10 mouse cellular contexts compared by ENCODE assay signal in the genomic region with DNA sequence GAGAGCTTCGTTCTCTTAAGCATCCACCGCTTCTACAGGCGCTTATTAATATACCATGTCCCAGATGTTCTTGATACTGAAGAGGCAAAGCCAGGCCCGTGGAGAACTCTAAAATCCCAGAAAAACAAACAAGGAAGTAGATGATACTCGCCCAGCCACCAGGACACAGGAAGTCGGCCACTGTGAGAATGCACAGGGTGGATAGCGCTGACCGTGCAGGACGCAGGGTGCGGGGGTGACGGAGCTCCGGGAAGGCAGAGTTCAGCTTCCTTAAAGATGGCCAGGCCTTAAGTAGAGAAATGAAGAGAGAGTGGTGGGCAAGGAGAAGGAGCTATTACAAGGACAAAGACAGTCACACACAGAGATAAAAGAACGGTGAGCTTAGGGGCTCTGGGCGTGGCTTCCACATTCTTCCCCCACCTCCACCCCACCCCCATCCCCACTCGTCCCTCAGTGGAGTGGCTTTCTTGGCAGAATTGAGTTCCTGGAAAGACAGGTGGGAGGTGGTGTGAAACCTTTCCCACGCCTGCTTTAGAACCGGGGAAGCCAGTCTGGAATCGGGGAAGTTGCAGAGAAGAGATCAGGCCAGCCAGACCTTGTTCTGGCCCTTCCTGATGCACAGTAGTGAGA.
DNase-seq lines count a peak whose midpoint lies in the region; ATAC-seq and TF ChIP-seq lines count a peak whose summit lies in the region.
"Had no signal": no experiment of that assay in that cellular context is flagged by ENCODE, and none has a peak within 500 bp of the region (broad histone marks: within the 10 kb centered on the region; RNA-seq: fewer than 3 reads in every experiment).

No protein-coding gene starts in this region.

- DNase-seq in gastrocnemius, postnatal 14 days, result peak; percentile 50
- no peak for DNase-seq in gastrocnemius, postnatal 10 days
- no peak for DNase-seq in lung, postnatal 0 days (ENCODE audit: low spot score)
- DNase-seq in lung, postnatal 25 days (ENCODE audit: low spot score), result no peak
- DNase-seq in liver, result peak; percentile 27
- DNase-seq in frontal cortex, postnatal 25 days (ENCODE audit: low spot score in 2 of 2), result no peak
- DNase-seq in testis, postnatal 10 days (ENCODE audit: low spot score), result no peak

- no peak for TF ChIP-seq EP300 in lung, postnatal 0 days (IDR thresholded peaks at IDR 0.05)

- 0 out of 2 replicates have a peak overlapping the region, but pooled peaks have one; percentile 27 for H3K4me2 ChIP-seq in lung, postnatal 0 days (replicated peaks; ENCODE audit: low read depth, low read length)
- H3K4me2 ChIP-seq: forebrain, embryonic 12.5 days had no signal

- WGBS in lung, postnatal 0 days, result 45% methylated on average over 18 of the region's 18 CpGs

- peak; percentile 68 for ATAC-seq in lung, postnatal 0 days
- ATAC-seq in megakaryocyte progenitor cell, adult 5-6 weeks (replicated peaks; ENCODE audit: poor library complexity), result no peak
- ATAC-seq: inflammation-experienced regulatory T-cells, adult 6 months had no signal

- no peaks in the 10 kb centered on the region for H3K4me1 ChIP-seq in lung, postnatal 0 days (ENCODE audit: insufficient read depth, low read depth, low read length)
- H3K4me1 ChIP-seq: forebrain, embryonic 12.5 days had no signal

- no peaks in the 10 kb centered on the region for H3K9me3 ChIP-seq in lung, postnatal 0 days (ENCODE audit: low read length)
- H3K9me3 ChIP-seq: forebrain, embryonic 12.5 days had no signal

- no peak overlapping the region for H3K9ac ChIP-seq in lung, postnatal 0 days (replicated peaks; ENCODE audit: low read depth)
- H3K9ac ChIP-seq: forebrain, embryonic 12.5 days had no signal

- TF ChIP-seq CTCF in lung, postnatal 0 days (IDR thresholded peaks at IDR 0.05), result 0 out of 2 replicates have a peak, but pooled peaks have one; percentile 24

- intact Hi-C loops in gastrocnemius, postnatal 14 days (cut with DNase I; ENCODE audit: low total_unique reads), result no loop called here

- H3K4me3 ChIP-seq in lung, postnatal 0 days (ENCODE audit: low read depth, low read length), result no peak overlapping the region
- H3K4me3 ChIP-seq: forebrain, embryonic 12.5 days had no signal

- H3K27ac ChIP-seq in lung, postnatal 0 days (ENCODE audit: low read length), result no peak overlapping the region
- H3K27ac ChIP-seq: forebrain, embryonic 12.5 days had no signal

- H3K27me3 ChIP-seq in lung, postnatal 0 days (replicated peaks; ENCODE audit: insufficient read depth, low read length), result no peaks in the 10 kb centered on the region
- H3K27me3 ChIP-seq: forebrain, embryonic 12.5 days had no signal

- H3K36me3 ChIP-seq in lung, postnatal 0 days (ENCODE audit: insufficient read depth, low read length), result no peaks in the 10 kb centered on the region
- H3K36me3 ChIP-seq: forebrain, embryonic 12.5 days had no signal

Comparison
In these comparisons a context has a peak if more than half of its experiments do, and no peak if none do; other contexts are left out.
1. DNase-seq: peak in gastrocnemius, postnatal 14 days (single experiment) and liver (single experiment); none in gastrocnemius, postnatal 10 days (single experiment), lung, postnatal 0 days (single experiment), lung, postnatal 25 days (single experiment), frontal cortex, postnatal 25 days (0 of 2) and testis, postnatal 10 days (single experiment).